Mouse (Mus musculus): Measurements from ENCODE around the gene Sh3yl1.
A peak's percentile ranks its signal among the peaks of the same experiment; 100 is the strongest.

DNA sequence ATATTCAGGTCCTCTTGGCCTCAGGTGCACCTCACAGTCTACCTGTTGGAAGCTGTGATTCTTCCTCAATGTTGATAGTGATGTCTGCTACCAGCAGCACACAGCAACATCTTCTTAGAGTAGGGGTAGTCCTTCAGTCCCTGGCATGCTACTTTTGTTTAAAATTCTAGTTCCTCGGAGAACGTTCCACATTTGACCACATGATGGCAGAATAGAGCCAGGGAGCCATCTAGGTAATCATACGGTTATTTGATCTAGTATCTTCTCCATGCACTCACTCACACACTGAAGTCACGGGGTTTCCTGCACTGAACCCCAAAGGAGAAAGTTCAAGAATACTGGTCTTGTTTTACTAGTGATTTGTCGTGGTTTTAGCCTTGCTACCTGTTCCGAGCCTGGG lies 96.7 kb downstream of the Sh3yl1 start:
- TF ChIP-seq POLR2A (IDR thresholded peaks at IDR 0.05; ENCODE audit: low read depth, low read length), result no peak
- TF ChIP-seq CTCF (conservative IDR thresholded peaks at IDR 0.05; ENCODE audit: insufficient read depth, insufficient read length, low read depth, low read length), result peak; percentile 25; the same call in 1 of the 2 replicates
